Mouse (Mus musculus): ENCODE data around the gene Phykpl. TPM values are rescaled to one million over a fixed set of nuclear protein-coding genes. Genes with fewer than 3 reads are reported as not detected.

Phykpl gene
- polyA plus RNA-seq, 1 experiment from 2014 or later, result 17.7 TPM

DNA sequence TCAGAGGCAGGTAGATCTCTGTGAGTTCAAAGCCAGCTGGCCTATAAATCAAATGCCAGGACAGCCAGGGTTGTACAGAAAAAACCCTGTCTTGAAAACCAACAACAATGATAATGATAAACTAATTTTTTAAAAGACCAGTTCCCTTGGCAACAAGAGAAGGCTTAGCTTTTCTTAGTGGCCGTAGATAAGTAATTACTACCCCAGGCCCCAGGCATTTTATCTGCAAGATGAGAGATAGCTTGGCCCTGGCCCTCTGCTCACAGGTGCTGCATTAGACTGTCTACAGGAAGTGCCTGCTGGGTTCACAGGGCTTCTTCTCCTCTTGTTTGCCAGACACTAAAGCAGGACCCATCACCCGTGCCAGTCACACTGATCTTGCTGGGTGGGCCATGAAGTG, 29.5 kb upstream of the Phykpl start:
- Histone ChIP-seq H3K9ac (replicated peaks) (no peak overlapping the region), H3K27me3 (no peaks in the 10 kb centered on the region), H3K9me3 (no peaks in the 10 kb centered on the region), H3K4me2 (replicated peaks) (no peak overlapping the region), H3K36me3 (no peaks in the 10 kb centered on the region), H3K4me3 (no peak overlapping the region), H3K27ac (replicated peaks) (no peak overlapping the region), H3K4me1 (no peaks in the 10 kb centered on the region)
- WGBS, result 59% methylated on average over 2 of the region's 2 CpGs
- ATAC-seq (ENCODE audit: low FRiP score, low read depth), result no peak

DNA sequence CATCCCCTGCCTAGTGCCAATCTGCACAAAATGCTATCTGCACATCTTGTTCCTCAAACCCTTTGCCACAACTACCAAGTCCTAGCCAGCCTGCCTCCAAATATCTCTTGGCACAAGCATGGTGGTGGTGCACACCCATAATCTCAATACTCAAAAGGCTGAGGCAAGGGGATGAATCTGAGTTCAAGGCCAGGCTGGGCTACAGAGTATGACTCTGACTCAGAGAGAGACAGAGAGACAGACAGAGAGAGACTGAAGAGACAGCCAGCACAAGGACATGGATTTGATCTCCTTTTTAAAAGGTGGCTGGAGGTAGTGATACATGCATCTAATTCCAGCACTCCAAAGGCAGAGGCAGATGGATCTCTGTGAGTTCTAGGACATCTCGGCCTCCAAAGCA, 21.3 kb upstream of the Phykpl start:
- H3K9ac ChIP-seq (replicated peaks), result no peak overlapping the region
- H3K9me3 ChIP-seq, result no peaks in the 10 kb centered on the region
- no peak overlapping the region for H3K4me2 ChIP-seq (replicated peaks)
- H3K4me1 ChIP-seq, result 0 out of 2 replicates have a peak, but pooled peaks cover 2% of the 10 kb centered on the region
- H3K27ac ChIP-seq (replicated peaks), result no peak overlapping the region
- no peaks in the 10 kb centered on the region for H3K27me3 ChIP-seq
- ATAC-seq (ENCODE audit: low FRiP score, low read depth), result no peak
- H3K36me3 ChIP-seq, result no peaks in the 10 kb centered on the region
- WGBS, result 90% methylated on average over 1 of the region's 1 CpGs
- H3K4me3 ChIP-seq, result no peak overlapping the region

DNA sequence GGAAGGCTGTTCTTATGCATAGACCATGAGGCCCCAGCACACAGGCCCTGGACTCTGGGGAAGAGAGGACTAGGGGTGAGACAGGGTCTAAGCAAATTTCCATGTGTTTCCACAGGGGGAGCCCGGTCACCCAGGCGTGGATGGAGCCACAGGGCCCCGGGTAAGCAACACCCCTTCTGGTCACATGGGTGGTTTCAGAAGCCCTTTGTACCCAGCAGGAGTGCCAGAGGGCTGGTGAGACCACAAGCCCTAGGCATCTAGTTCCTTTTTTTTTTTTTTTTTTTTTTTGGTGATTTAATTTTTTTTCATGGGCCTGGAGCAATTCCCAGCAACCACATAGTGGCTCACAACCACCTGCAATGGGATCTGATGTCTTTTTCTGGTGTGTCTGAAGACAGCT, 19.5 kb upstream of the Phykpl start:
- H3K27ac ChIP-seq (replicated peaks), result no peak overlapping the region
- H3K27me3 ChIP-seq, result no peaks in the 10 kb centered on the region
- H3K9me3 ChIP-seq, result no peaks in the 10 kb centered on the region
- 0 out of 2 replicates have a peak, but pooled peaks cover 2% of the 10 kb centered on the region for H3K4me1 ChIP-seq
- no peak for ATAC-seq (ENCODE audit: low FRiP score, low read depth)
- H3K4me2 ChIP-seq (replicated peaks), result no peak overlapping the region
- no peak overlapping the region for H3K9ac ChIP-seq (replicated peaks)
- no peak overlapping the region for H3K4me3 ChIP-seq
- WGBS, result 46% methylated on average over 3 of the region's 3 CpGs
- no peaks in the 10 kb centered on the region for H3K36me3 ChIP-seq

DNA sequence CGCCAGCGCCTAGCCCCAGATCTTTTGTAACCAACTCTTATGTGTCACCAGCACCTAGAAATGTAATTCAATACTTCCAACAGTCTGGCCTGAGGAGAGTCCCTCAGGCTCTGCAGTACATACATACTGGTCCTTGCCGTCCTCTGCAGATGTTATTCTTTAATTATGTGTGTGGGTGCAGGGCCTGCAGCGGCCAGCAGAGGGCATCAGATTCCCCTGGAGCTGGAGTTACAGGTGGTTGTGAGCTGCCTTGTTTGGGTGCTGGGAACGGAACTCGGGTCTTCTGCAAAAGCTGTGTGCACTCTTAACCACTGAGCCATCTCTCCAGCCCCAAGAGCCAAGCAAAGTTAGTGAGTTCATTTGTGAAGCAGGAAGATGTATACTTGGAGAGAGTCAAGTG, 18.6 kb upstream of the Phykpl start:
- Histone ChIP-seq H3K4me2 (replicated peaks) (no peak overlapping the region), H3K4me3 (no peak overlapping the region), H3K9me3 (no peaks in the 10 kb centered on the region), H3K9ac (replicated peaks) (no peak overlapping the region), H3K27me3 (no peaks in the 10 kb centered on the region), H3K4me1 (0 out of 2 replicates have a peak, but pooled peaks cover 2% of the 10 kb centered on the region), H3K36me3 (no peaks in the 10 kb centered on the region), H3K27ac (replicated peaks) (no peak overlapping the region)
- no peak for ATAC-seq (ENCODE audit: low FRiP score, low read depth)
- 90% methylated on average over 6 of the region's 6 CpGs for WGBS

DNA sequence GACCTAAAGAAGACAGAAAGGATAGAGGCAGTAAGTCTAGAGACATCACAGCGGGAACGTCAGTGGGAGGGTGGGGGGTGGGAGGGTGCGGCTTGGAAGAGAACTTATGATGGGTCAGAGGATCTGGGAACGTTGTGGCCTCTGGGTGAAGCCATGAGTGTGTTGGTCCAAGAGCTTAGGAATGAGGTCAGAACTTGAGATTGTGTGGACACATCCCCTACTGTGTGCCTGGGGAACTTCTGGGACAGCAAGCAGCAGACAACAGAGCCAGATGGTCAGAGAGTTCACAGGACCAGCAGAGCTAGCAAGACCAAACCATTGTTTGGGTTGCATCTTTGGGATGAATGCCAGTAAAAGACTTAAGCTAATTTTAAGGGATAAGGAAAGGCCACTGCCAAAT, 15.8 kb upstream of the Phykpl start:
- Histone ChIP-seq H3K4me3 (no peak overlapping the region), H3K27ac (replicated peaks) (no peak overlapping the region), H3K9ac (replicated peaks) (no peak overlapping the region), H3K4me1 (0 out of 2 replicates have a peak, but pooled peaks cover 2% of the 10 kb centered on the region), H3K27me3 (no peaks in the 10 kb centered on the region), H3K9me3 (no peaks in the 10 kb centered on the region), H3K36me3 (no peaks in the 10 kb centered on the region), H3K4me2 (replicated peaks) (no peak overlapping the region)
- WGBS, result 87% methylated on average over 4 of the region's 4 CpGs
- no peak for ATAC-seq (ENCODE audit: low FRiP score, low read depth)

DNA sequence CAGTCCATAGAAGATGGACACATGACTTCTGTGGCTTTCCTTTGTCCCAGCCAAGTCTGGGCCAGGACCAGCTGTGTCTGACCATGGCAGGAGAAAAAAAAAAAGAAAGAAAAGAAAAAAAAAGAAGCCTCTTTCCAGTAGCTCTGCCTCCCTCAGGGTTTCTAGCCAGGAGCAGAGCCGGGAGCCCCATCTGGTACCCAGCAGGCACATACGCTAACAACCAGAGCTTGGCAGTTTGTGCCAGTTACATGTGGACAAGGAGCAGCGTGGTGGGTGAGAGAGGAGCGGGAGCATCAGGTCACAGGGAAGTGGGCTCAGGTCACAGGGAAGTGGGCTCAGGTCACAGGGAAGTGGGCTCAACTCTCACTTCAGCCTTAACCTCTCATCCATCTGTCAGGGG, 8.1 kb upstream of the Phykpl start:
- 78% methylated on average over 4 of the region's 4 CpGs for WGBS
- no peak overlapping the region for H3K27ac ChIP-seq (replicated peaks)
- no peaks in the 10 kb centered on the region for H3K4me1 ChIP-seq
- H3K9ac ChIP-seq (replicated peaks), result no peak overlapping the region
- H3K9me3 ChIP-seq, result no peaks in the 10 kb centered on the region
- H3K36me3 ChIP-seq, result no peaks in the 10 kb centered on the region
- H3K27me3 ChIP-seq, result no peaks in the 10 kb centered on the region
- no peak overlapping the region for H3K4me3 ChIP-seq
- no peak for ATAC-seq (ENCODE audit: low FRiP score, low read depth)
- H3K4me2 ChIP-seq (replicated peaks), result no peak overlapping the region

DNA sequence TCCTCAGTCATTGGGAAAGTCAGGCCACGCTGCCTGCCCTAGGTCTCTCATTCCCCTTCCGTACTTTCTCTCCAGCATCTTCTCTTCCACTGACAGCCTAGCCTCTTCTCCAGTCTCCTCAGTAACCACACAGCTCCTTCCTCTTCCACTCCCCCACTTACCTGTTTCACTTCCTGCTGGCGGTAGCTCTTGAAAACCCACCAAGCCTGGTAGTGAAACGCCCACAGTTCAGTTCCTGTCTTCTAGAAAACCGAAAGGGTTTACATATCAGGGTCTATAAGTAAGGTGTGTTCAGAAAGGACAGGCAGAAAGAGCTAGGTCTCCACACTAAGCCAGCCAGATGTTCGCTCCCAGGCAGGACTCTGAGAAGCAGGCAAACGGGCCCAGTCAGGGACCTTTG, 7.0 kb upstream of the Phykpl start:
- no peak overlapping the region for H3K4me3 ChIP-seq
- WGBS, result 87% methylated on average over 7 of the region's 7 CpGs
- H3K4me2 ChIP-seq (replicated peaks), result no peak overlapping the region
- no peak overlapping the region for H3K9ac ChIP-seq (replicated peaks)
- no peak for ATAC-seq (ENCODE audit: low FRiP score, low read depth)
- H3K27ac ChIP-seq (replicated peaks), result no peak overlapping the region
- H3K36me3 ChIP-seq, result no peaks in the 10 kb centered on the region
- H3K4me1 ChIP-seq, result no peaks in the 10 kb centered on the region
- no peaks in the 10 kb centered on the region for H3K9me3 ChIP-seq
- H3K27me3 ChIP-seq, result no peaks in the 10 kb centered on the region

DNA sequence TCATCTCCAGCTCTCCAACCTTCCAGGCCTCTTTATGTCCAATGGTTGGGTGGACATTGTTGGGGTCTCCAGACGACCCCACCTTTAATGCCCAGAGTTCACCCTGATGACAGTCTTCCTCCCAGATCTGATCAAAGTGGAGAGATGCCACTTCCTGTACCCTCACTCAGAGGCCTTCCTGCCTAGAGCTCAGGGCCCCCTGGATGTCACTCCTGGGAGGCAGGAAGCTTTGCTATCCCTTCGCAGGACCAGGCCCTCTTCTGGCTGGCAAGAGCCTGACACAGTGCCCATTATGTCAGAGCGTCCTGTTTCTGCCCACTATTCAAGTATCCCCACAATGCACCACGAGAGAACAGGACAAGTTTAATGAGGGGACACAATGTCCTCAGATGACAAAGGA, 5.5 kb upstream of the Phykpl start:
- WGBS, result 67% methylated on average over 4 of the region's 4 CpGs
- no peak overlapping the region for H3K27ac ChIP-seq (replicated peaks)
- no peaks in the 10 kb centered on the region for H3K9me3 ChIP-seq
- no peak for ATAC-seq (ENCODE audit: low FRiP score, low read depth)
- no peak overlapping the region for H3K4me3 ChIP-seq
- H3K27me3 ChIP-seq, result no peaks in the 10 kb centered on the region
- no peak overlapping the region for H3K4me2 ChIP-seq (replicated peaks)
- no peaks in the 10 kb centered on the region for H3K36me3 ChIP-seq
- H3K9ac ChIP-seq (replicated peaks), result no peak overlapping the region
- H3K4me1 ChIP-seq, result peaks cover 8% of the 10 kb centered on the region

DNA sequence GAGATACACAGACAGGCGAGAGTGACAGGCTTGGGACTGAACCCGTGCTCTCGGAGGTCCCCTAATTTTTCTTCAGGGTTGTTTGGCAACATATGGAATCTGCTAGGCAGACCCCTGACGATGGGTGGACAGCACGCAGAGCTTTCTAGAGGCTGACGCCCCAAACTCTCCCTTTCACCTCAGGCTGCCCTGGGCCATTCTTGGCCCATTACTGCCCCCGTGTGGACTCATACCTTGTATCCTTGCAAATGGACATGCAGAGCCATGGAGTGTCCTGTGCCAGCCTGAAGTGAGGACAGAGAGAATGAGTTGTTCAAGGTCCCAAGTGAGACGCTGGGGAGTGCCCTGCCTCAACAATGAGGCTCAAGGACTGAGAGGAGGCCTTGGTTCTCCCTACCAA, 1.8 kb upstream of the Phykpl start:
- 23% methylated on average over 8 of the region's 8 CpGs for WGBS
- H3K27me3 ChIP-seq, result no peaks in the 10 kb centered on the region
- H3K36me3 ChIP-seq, result peaks cover 16% of the 10 kb centered on the region

DNA sequence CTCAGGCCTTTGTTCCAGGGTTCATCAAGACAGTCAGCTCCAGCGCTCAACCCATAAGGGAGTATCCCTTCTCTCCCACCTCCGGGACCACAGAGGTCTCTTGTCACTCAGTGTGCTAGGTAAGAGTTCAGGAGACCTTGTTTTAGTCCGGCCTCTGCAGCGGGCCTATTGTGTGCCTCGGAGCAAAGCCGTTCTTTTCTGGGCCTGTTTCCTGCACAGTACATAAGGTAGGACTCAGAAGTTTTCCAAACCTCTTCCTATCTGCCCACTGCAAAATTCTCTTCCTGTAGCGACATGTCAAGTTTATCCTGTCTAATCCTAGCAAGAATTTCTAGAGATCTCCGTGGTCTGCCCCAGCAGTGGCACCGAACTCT, 513 bp upstream of the Phykpl start:
- peak overlapping the region; percentile 74 for H3K9ac ChIP-seq (replicated peaks)
- peaks cover 28% of the 10 kb centered on the region for H3K36me3 ChIP-seq
- no peaks in the 10 kb centered on the region for H3K9me3 ChIP-seq
- peak overlapping the region; percentile 91 for H3K27ac ChIP-seq (replicated peaks)
- ATAC-seq (ENCODE audit: low FRiP score, low read depth), result peak; percentile 28
- no peaks in the 10 kb centered on the region for H3K27me3 ChIP-seq
- peak overlapping the region; percentile 85 for H3K4me2 ChIP-seq (replicated peaks)
- H3K4me3 ChIP-seq, result peak overlapping the region; percentile 52
- H3K4me1 ChIP-seq, result peaks cover 22% of the 10 kb centered on the region
- WGBS, result 12% methylated on average over 9 of the region's 9 CpGs

More for the DNA sequence above, 1.8 kb upstream of the Phykpl start:
- H3K9me3 ChIP-seq, result no peaks in the 10 kb centered on the region
- no peak for ATAC-seq (ENCODE audit: low FRiP score, low read depth)
- H3K4me3 ChIP-seq, result no peak overlapping the region
- H3K4me2 ChIP-seq (replicated peaks), result no peak overlapping the region
- 0 out of 2 replicates have a peak overlapping the region, but pooled peaks have one; percentile 91 for H3K27ac ChIP-seq (replicated peaks)
- H3K9ac ChIP-seq (replicated peaks), result no peak overlapping the region
- peaks cover 22% of the 10 kb centered on the region for H3K4me1 ChIP-seq

DNA sequence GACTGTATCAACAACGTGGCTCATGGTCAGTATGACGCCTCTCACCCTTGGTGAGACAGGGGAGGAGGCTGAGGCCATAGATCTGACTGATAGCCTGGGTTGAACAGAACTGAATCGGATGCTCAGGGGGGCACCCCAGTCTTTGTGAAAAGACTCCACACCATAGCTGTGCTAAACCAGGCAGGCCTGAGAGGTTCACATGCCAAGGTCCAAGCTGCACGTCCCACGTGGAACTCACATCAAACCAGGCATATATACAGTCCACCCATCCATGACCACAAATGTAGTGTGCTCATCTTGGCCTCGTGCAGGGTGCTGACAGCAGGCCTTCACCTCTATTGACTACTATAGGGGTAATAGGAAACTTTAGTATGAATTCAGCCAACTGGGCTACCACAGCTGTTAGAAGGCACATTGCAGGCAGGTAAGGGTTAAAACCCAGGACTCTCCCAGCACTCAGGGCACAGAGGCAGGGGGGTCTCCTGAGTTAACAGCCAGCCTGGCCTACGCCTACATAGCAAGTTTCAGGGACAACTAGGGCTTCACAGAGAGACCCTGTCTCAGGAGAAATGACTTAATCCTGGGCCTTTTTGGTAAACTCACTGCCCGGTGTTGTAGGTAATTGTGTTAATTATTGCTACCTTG, 1.2 kb downstream of the Phykpl start:
- H3K9ac ChIP-seq (replicated peaks), result peak overlapping the region; percentile 74; the same call in 1 of the 2 replicates
- H3K9me3 ChIP-seq, result no peaks in the 10 kb centered on the region
- H3K4me1 ChIP-seq, result peaks cover 22% of the 10 kb centered on the region
- ATAC-seq (ENCODE audit: low FRiP score, low read depth), result 0 out of 2 replicates have a peak, but pooled peaks have one; percentile 1
- H3K4me2 ChIP-seq (replicated peaks), result peak overlapping the region; percentile 85
- peaks cover 45% of the 10 kb centered on the region for H3K36me3 ChIP-seq
- no peaks in the 10 kb centered on the region for H3K27me3 ChIP-seq
- WGBS, result 72% methylated on average over 8 of the region's 8 CpGs
- peak overlapping the region; percentile 52 for H3K4me3 ChIP-seq
- peak overlapping the region; percentile 91; the same call in 1 of the 2 replicates for H3K27ac ChIP-seq (replicated peaks)

DNA sequence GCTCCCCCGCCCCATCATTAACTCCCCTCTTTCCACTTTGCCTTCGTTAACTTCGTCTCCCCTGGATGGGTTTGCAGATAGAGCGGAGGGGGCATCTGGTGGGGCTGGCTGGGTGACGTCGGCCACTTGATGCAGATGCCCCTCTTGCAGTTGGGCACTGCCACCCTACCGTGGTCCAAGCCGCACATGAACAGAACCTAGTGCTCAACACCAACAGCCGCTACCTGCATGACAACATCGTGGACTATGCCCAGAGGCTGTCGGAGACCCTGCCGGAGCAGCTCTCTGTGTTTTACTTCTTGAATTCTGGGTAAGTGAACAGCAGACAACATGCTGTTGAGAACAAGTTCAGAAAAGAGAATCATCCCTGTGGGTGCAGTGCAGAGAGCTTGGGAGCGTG, 1.9 kb downstream of the Phykpl start:
- no peaks in the 10 kb centered on the region for H3K9me3 ChIP-seq
- no peak overlapping the region for H3K4me3 ChIP-seq
- no peak overlapping the region for H3K27ac ChIP-seq (replicated peaks)
- no peak for ATAC-seq (ENCODE audit: low FRiP score, low read depth)
- peaks cover 22% of the 10 kb centered on the region for H3K4me1 ChIP-seq
- H3K27me3 ChIP-seq, result no peaks in the 10 kb centered on the region
- H3K4me2 ChIP-seq (replicated peaks), result no peak overlapping the region
- H3K9ac ChIP-seq (replicated peaks), result no peak overlapping the region
- H3K36me3 ChIP-seq, result peaks cover 51% of the 10 kb centered on the region
- 94% methylated on average over 13 of the region's 13 CpGs for WGBS

DNA sequence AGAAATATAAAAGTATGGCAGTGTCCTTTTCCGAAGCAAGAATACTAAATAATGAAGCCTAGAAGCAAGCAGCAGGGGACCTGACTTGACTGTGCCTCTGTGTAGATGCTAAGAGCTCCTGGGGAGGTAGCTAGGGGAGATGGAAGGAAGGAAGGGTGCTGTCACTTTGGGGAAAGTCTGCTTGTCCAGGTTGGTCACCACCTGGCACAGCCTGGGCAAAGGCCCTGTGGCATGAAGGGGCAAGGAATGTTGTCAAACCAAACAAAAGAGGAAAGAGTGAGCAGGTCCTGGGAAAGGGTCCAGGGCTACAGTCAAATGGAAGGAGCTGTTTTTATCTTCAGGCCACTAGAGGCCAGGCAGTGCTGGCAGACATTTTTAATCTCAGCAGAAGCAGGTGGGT, 2.5 kb downstream of the Phykpl start:
- H3K36me3 ChIP-seq, result peaks cover 58% of the 10 kb centered on the region
- ATAC-seq (ENCODE audit: low FRiP score, low read depth), result no peak
- H3K4me1 ChIP-seq, result peaks cover 22% of the 10 kb centered on the region

More for the DNA sequence above, 2.5 kb downstream of the Phykpl start:
- H3K9me3 ChIP-seq, result no peaks in the 10 kb centered on the region
- H3K9ac ChIP-seq (replicated peaks), result no peak overlapping the region
- WGBS, result 87% methylated on average over 1 of the region's 1 CpGs
- no peak overlapping the region; the same call in 1 of the 2 replicates for H3K27ac ChIP-seq (replicated peaks)
- H3K27me3 ChIP-seq, result no peaks in the 10 kb centered on the region
- no peak overlapping the region for H3K4me2 ChIP-seq (replicated peaks)
- H3K4me3 ChIP-seq, result no peak overlapping the region
